Mouse (Mus musculus): ENCODE measurements at regions not wholly inside any gene's neighbourhood (a gene's known extent, or its start where the extent isn't known, plus 50 kb on each side); places are given as distances from the start of the nearest gene placed in this dataset.

DNA sequence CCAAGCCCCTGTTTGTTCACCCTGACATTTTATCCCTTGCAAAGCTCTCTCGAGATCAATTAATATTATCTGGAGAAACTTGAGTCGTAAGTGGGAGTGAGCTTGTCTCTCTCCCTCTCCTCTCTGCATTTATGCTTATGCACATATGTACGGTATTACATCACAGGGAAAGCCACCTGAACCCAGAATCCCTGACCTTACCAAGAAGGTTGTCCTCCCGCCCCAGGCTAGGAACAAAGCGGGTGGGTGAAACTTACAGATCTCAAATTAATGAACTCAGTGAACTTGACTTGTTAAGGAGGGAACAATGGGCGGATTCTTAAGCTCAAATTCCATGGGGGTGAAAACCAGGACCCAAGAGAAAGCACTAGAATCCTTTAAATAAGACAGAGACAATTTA is 122.8 kb upstream of the Cxcr4 start:
- Histone ChIP-seq H3K4me2 (replicated peaks; ENCODE audit: low read depth, low read length, severe bottlenecking) (no peak overlapping the region), H3K27me3 (ENCODE audit: control insufficient read depth, insufficient read depth, low read length) (no peaks in the 10 kb centered on the region), H3K4me3 (replicated peaks; ENCODE audit: low read length) (no peak overlapping the region), H3K36me3 (ENCODE audit: control insufficient read depth, insufficient read depth, low read length) (no peaks in the 10 kb centered on the region), H3K9me3 (ENCODE audit: control insufficient read depth, low read length) (no peaks in the 10 kb centered on the region), H3K4me1 (ENCODE audit: control insufficient read depth, insufficient read depth, low read length) (peaks cover 6% of the 10 kb centered on the region; the same call in 1 of the 2 replicates), H3K9ac (ENCODE audit: low read depth, low read length, severe bottlenecking) (no peak overlapping the region), H3K27ac (replicated peaks; ENCODE audit: low read depth, low read length) (no peak overlapping the region)
- DNase-seq (ENCODE audit: low spot score) (no peak), ATAC-seq (ENCODE audit: low FRiP score, low read depth) (no peak)
- 48% methylated on average over 6 of the region's 6 CpGs for WGBS
- no peak for TF ChIP-seq POLR2A (IDR thresholded peaks at IDR 0.05; ENCODE audit: borderline replicate concordance, extremely low read depth, insufficient read depth, insufficient read length)

DNA sequence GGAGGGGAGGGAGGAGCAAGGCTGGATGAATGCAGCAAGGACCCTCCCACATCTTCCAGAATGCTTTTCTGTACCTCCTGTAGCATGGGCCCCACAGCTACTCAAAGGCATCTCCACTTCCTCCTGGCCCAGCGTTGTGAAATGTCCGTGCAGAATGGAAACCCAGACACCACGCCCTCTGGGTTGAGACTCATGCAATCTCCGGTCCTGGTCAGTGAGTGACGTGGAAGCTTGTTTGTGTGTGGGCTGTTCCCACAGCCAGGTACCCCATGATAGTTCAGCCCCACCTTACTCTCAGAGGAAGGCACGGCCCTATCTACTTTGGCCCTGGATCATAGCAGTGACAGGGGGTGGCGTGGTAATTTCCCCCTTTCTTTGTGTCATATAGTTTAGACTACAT is 120.8 kb upstream of the Cxcr4 start:
- H3K4me3 ChIP-seq (replicated peaks; ENCODE audit: low read length), result no peak overlapping the region
- peaks cover 6% of the 10 kb centered on the region; the same call in 1 of the 2 replicates for H3K4me1 ChIP-seq (ENCODE audit: control insufficient read depth, insufficient read depth, low read length)
- H3K4me2 ChIP-seq (replicated peaks; ENCODE audit: low read depth, low read length, severe bottlenecking), result no peak overlapping the region
- TF ChIP-seq POLR2A (IDR thresholded peaks at IDR 0.05; ENCODE audit: borderline replicate concordance, extremely low read depth, insufficient read depth, insufficient read length), result no peak
- 78% methylated on average over 7 of the region's 7 CpGs for WGBS
- H3K36me3 ChIP-seq (ENCODE audit: control insufficient read depth, insufficient read depth, low read length), result no peaks in the 10 kb centered on the region
- H3K27me3 ChIP-seq (ENCODE audit: control insufficient read depth, insufficient read depth, low read length), result no peaks in the 10 kb centered on the region
- no peaks in the 10 kb centered on the region for H3K9me3 ChIP-seq (ENCODE audit: control insufficient read depth, low read length)
- ATAC-seq (ENCODE audit: low FRiP score, low read depth) (no peak), DNase-seq (ENCODE audit: low spot score) (no peak)
- no peak overlapping the region for H3K27ac ChIP-seq (replicated peaks; ENCODE audit: low read depth, low read length)
- H3K9ac ChIP-seq (ENCODE audit: low read depth, low read length, severe bottlenecking), result no peak overlapping the region

DNA sequence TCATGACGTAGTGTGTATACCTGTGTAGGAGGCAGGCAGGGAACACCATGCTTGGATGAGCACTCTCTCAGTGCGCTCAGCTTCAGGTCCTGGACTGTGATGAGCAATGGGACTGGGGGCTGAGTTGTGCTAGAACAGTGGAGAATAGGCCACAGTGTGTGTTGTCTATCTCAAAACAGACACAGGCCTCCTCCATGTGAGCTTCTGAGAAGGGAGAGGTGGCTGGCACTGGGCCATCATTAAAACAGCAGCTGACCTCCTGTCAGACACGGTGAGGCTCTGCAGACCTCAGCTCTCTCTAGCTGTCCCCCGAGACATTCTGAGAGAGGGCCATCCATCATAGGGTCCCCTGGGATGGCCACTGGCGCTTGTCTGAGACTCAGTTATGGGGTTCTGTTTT is 119.0 kb upstream of the Cxcr4 start:
- no peaks in the 10 kb centered on the region for H3K36me3 ChIP-seq (ENCODE audit: control insufficient read depth, insufficient read depth, low read length)
- no peak overlapping the region for H3K9ac ChIP-seq (ENCODE audit: low read depth, low read length, severe bottlenecking)
- H3K4me3 ChIP-seq (replicated peaks; ENCODE audit: low read length), result no peak overlapping the region
- peaks cover 6% of the 10 kb centered on the region; the same call in 1 of the 2 replicates for H3K4me1 ChIP-seq (ENCODE audit: control insufficient read depth, insufficient read depth, low read length)
- no peak overlapping the region for H3K4me2 ChIP-seq (replicated peaks; ENCODE audit: low read depth, low read length, severe bottlenecking)
- H3K9me3 ChIP-seq (ENCODE audit: control insufficient read depth, low read length), result no peaks in the 10 kb centered on the region
- ATAC-seq (ENCODE audit: low FRiP score, low read depth), result no peak
- no peak for TF ChIP-seq POLR2A (IDR thresholded peaks at IDR 0.05; ENCODE audit: borderline replicate concordance, extremely low read depth, insufficient read depth, insufficient read length)
- no peaks in the 10 kb centered on the region for H3K27me3 ChIP-seq (ENCODE audit: control insufficient read depth, insufficient read depth, low read length)
- WGBS, result 71% methylated on average over 5 of the region's 5 CpGs
- no peak for DNase-seq (ENCODE audit: low spot score)
- H3K27ac ChIP-seq (replicated peaks; ENCODE audit: low read depth, low read length), result no peak overlapping the region

DNA sequence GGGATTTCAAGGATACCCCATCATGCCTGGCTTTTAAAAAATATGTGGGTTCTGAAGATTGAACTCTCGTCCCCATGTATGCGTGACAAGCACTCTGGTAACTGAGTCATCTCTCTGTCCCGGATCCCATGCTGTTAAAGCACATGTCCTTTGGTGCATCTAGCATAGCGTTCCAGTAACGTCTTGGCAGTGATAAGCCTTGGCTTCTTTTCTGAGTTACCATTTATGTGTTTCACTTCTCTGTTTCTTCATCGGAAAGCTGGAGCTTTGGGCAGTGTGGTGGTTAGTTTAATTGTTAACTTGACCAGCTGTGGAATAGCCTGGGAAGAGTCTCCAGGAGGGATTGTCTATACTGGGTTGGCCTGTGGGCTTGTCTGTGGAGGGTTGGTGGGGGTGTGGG is 115.7 kb upstream of the Cxcr4 start:
- H3K27me3 ChIP-seq (ENCODE audit: control insufficient read depth, insufficient read depth, low read length), result no peaks in the 10 kb centered on the region
- ATAC-seq (ENCODE audit: low FRiP score, low read depth) (no peak), DNase-seq (ENCODE audit: low spot score) (no peak)
- no peaks in the 10 kb centered on the region for H3K4me1 ChIP-seq (ENCODE audit: control insufficient read depth, insufficient read depth, low read length)
- no peaks in the 10 kb centered on the region for H3K9me3 ChIP-seq (ENCODE audit: control insufficient read depth, low read length)
- H3K4me3 ChIP-seq (replicated peaks; ENCODE audit: low read length), result no peak overlapping the region
- no peak overlapping the region for H3K4me2 ChIP-seq (replicated peaks; ENCODE audit: low read depth, low read length, severe bottlenecking)
- H3K27ac ChIP-seq (replicated peaks; ENCODE audit: low read depth, low read length), result no peak overlapping the region
- H3K36me3 ChIP-seq (ENCODE audit: control insufficient read depth, insufficient read depth, low read length), result no peaks in the 10 kb centered on the region
- no peak overlapping the region for H3K9ac ChIP-seq (ENCODE audit: low read depth, low read length, severe bottlenecking)
- TF ChIP-seq POLR2A (IDR thresholded peaks at IDR 0.05; ENCODE audit: borderline replicate concordance, extremely low read depth, insufficient read depth, insufficient read length), result no peak
- 87% methylated on average over 6 of the region's 6 CpGs for WGBS

DNA sequence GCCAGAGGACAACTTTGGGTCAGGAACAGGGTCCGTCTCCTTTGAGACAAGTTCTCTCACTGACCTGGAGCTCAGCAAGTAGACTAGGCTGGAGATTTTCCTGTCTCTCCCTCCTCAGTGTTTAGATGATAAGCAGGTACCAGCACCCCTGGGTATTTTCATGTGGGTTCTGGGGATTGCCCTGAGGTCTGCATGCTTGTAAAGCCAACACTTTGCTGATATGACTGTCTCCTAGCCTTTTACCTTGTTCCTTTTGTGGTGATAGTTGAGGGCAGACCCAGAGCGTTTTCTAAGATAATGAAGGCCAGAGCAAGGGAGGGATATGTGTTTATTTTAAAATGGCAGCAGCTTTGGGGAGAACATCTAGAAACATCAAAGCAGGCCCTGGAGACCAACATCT is 114.1 kb upstream of the Cxcr4 start:
- no peaks in the 10 kb centered on the region for H3K9me3 ChIP-seq (ENCODE audit: control insufficient read depth, low read length)
- no peaks in the 10 kb centered on the region for H3K4me1 ChIP-seq (ENCODE audit: control insufficient read depth, insufficient read depth, low read length)
- H3K36me3 ChIP-seq (ENCODE audit: control insufficient read depth, insufficient read depth, low read length), result no peaks in the 10 kb centered on the region
- no peak for DNase-seq (ENCODE audit: low spot score)
- H3K27ac ChIP-seq (replicated peaks; ENCODE audit: low read depth, low read length), result no peak overlapping the region
- no peak for ATAC-seq (ENCODE audit: low FRiP score, low read depth)
- 86% methylated on average over 2 of the region's 2 CpGs for WGBS
- H3K4me2 ChIP-seq (replicated peaks; ENCODE audit: low read depth, low read length, severe bottlenecking), result no peak overlapping the region
- no peak for TF ChIP-seq POLR2A (IDR thresholded peaks at IDR 0.05; ENCODE audit: borderline replicate concordance, extremely low read depth, insufficient read depth, insufficient read length)
- H3K4me3 ChIP-seq (replicated peaks; ENCODE audit: low read length), result no peak overlapping the region
- no peaks in the 10 kb centered on the region for H3K27me3 ChIP-seq (ENCODE audit: control insufficient read depth, insufficient read depth, low read length)
- H3K9ac ChIP-seq (ENCODE audit: low read depth, low read length, severe bottlenecking), result no peak overlapping the region

DNA sequence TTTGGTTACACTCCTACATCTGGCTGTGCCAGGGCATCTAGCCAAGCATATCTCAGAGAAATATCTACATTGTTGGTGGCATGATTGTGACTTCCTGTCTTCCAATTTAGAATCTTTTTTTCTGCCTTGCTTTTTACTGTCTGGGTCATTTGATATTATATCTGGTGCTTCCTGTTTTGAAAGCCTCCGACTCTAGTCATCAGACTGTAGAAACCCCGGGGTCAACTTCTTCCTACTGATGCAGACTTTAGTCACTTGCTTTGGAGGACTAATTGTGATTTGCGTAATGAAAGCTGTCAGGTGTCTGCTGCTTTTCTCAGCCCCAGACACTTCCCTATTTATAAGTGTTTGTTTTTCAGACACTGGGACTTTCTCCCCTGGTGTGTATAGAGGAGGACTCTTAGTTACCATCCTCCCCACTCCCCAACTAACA is 113.0 kb upstream of the Cxcr4 start:
- Histone ChIP-seq H3K4me3 (replicated peaks; ENCODE audit: low read length) (no peak overlapping the region), H3K9ac (ENCODE audit: low read depth, low read length, severe bottlenecking) (no peak overlapping the region), H3K9me3 (ENCODE audit: control insufficient read depth, low read length) (no peaks in the 10 kb centered on the region), H3K27ac (replicated peaks; ENCODE audit: low read depth, low read length) (no peak overlapping the region), H3K4me1 (ENCODE audit: control insufficient read depth, insufficient read depth, low read length) (no peaks in the 10 kb centered on the region), H3K36me3 (ENCODE audit: control insufficient read depth, insufficient read depth, low read length) (no peaks in the 10 kb centered on the region), H3K4me2 (replicated peaks; ENCODE audit: low read depth, low read length, severe bottlenecking) (no peak overlapping the region), H3K27me3 (ENCODE audit: control insufficient read depth, insufficient read depth, low read length) (no peaks in the 10 kb centered on the region)
- ATAC-seq (ENCODE audit: low FRiP score, low read depth), result no peak
- DNase-seq (ENCODE audit: low spot score), result no peak
- no peak for TF ChIP-seq POLR2A (IDR thresholded peaks at IDR 0.05; ENCODE audit: borderline replicate concordance, extremely low read depth, insufficient read depth, insufficient read length)
- 71% methylated on average over 3 of the region's 3 CpGs for WGBS

All from limb, embryonic 14.5 days (tissue).